In the genomic region with DNA sequence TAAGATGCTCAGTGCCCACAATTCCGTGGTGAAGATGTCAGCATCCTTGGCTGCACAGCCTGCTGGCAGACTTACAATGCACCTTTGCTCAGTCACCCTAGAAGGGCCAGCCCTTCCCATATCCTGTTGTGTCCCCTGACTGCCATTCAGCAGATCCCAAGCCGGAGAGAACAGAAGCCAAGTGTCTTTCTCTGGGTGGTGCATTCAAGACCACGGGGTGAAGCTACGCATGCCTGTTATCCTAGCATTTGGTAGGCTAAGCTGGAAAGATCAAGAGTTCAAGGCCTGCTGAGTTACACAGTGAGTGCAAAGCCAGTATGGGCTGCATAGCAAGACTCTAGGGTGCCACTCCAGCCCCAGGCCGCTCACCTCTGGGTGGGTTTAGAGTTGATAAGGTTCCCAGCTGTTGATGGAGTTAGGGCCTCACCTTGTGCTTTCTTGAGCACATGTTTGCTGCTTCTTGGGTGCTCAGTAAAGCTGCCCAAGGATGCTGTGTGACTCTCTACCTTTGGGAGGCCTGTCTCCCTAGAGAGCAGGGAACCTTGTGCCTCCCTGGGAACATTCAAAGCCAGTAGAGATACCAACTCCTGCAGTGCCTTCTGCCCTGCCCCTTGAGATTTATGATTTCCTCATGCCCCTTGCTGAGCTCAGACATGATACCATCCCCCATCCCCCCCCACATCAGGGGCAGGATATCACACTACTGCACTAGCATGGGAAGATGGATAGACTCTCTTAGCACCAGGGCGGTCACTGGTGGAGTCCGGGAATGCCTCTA, we compare ENCODE assay signal across 1 mouse cellular context.
TF ChIP-seq lines count a peak whose summit lies in the region.

No protein-coding gene starts in this region.

TF ChIP-seq in MEL, 35 proteins besides CTCF, POLR2A, EP300 and RAD21 (continued from another document):
- TF ChIP-seq UBTF (IDR thresholded peaks at IDR 0.05; ENCODE audit: borderline replicate concordance, insufficient read depth, low read depth, low read length) (no peak), MAX (IDR thresholded peaks at IDR 0.05; ENCODE audit: low read length) (peak; percentile 80), MYC (IDR thresholded peaks at IDR 0.05; ENCODE audit: low read depth, low read length) (0 out of 2 replicates have a peak, but pooled peaks have one; percentile 53), TAL1 (IDR thresholded peaks at IDR 0.05; ENCODE audit: low read length) (no peak)
TF ChIP-seq in MEL: peak in this region for 2.
